Mouse (Mus musculus) embryonic facial prominence, embryonic 13.5 days (tissue): ENCODE results near the gene Sh3gl3. TPM values are rescaled to one million over a fixed set of nuclear protein-coding genes. Genes with fewer than 3 reads are reported as not detected.

Experiments used
- ATAC-seq: fragments of 200-750 bp; cut with Nextera tagmentation; 2 replicates; pipeline ENCODE4 v1.8.0; 2017; ENCODE audit warnings: low read depth; ENCODE audit not compliant: insufficient number of reproducible peaks, insufficient read depth, low FRiP score, low TSS enrichment
- H3K27ac ChIP-seq: fragments of 300-500 bp; sonication (generic); 2 replicates; pipeline ENCODE4 v1.5.1; 2015; ENCODE audit warnings: moderate library complexity, mild to moderate bottlenecking, inconsistent platforms
- H3K27me3 ChIP-seq: fragments of 300-500 bp; sonication (generic); 2 replicates; pipeline ENCODE4 v1.6.1; 2015; ENCODE audit warnings: mild to moderate bottlenecking, inconsistent platforms
- H3K36me3 ChIP-seq: fragments of 300-500 bp; sonication (generic); 2 replicates; pipeline ENCODE4 v1.6.1; 2015; ENCODE audit warnings: mild to moderate bottlenecking, inconsistent platforms
- H3K4me1 ChIP-seq: fragments of 300-500 bp; sonication (generic); 2 replicates; pipeline ENCODE4 v1.6.1; 2015; ENCODE audit warnings: inconsistent platforms
- H3K4me2 ChIP-seq: fragments of 300-500 bp; sonication (generic); 2 replicates; pipeline ENCODE4 v1.6.1; 2015; ENCODE audit warnings: moderate library complexity, mild to moderate bottlenecking, inconsistent platforms
- H3K4me3 ChIP-seq: fragments of 300-500 bp; sonication (generic); 2 replicates; pipeline ENCODE4 v1.5.1; 2015; ENCODE audit warnings: mild to moderate bottlenecking, inconsistent platforms
- H3K9ac ChIP-seq: fragments of 300-500 bp; sonication (generic); 2 replicates; pipeline ENCODE4 v1.6.1; 2015; ENCODE audit warnings: mild to moderate bottlenecking, inconsistent platforms
- H3K9me3 ChIP-seq: fragments of 300-500 bp; sonication (generic); 2 replicates; pipeline ENCODE4 v1.6.1; 2016; ENCODE audit warnings: inconsistent platforms
- WGBS: fragments of 180-500 bp; shearing (Covaris S2); methylation state at CpG from one replicate; pipeline ENCODE4 v1.1.7; 2015; ENCODE audit warnings: mixed read lengths; 5-methylcytosine and 5-hydroxymethylcytosine counted together
- polyA plus RNA-seq: library from polyadenylated mRNA; unstranded; fragments of >200 nt; fragmentation: Nextera tagmentation; extraction: Ambion mirVana; gene quantifications from 2 replicates; pipeline ENCODE4 v1.2.1, GENCODE M21; 2015

Sh3gl3 gene
- polyA plus RNA-seq, 1 experiment from 2014 or later: 31.3 TPM

- Histone ChIP-seq H3K9me3 (no peaks in the 10 kb centered on the region), H3K36me3 (no peaks in the 10 kb centered on the region), H3K27ac (no peak overlapping the region), H3K4me3 (no peak overlapping the region), H3K4me2 (no peak overlapping the region), H3K9ac (no peak overlapping the region), H3K27me3 (peaks cover 74% of the 10 kb centered on the region), H3K4me1 (peaks cover 38% of the 10 kb centered on the region)
- ATAC-seq: peak; percentile 34; the same call in 1 of the 2 replicates
- WGBS: 57% methylated on average over 4 of the region's 4 CpGs
Observed at GRCm38 (mm10) chr7:82338532-82338931, 164.9 kb downstream of the Sh3gl3 start.

- 54% methylated on average over 3 of the region's 3 CpGs for WGBS
Observed at GRCm38 (mm10) chr7:82339214-82339613, 165.6 kb downstream of the Sh3gl3 start.

DNA sequence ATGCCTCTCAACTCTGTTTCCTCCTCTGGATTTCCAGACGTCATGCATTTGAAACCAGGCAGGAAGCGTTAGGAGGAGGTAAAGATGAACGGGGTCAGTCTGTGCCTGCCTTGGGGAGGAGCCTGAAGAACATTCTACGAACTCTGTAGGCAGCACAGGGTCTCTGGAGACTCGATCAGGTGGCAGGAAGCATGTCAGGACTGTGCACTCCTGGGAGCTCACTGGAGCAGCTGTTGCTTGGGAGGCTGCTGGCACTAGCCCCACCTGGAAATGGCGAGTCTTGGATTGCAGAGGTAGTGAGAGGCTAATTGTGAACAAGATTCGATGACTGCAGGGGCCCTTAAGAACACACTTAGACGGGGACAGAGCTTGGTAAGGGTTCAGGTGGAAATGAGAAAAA is 167.8 kb downstream of the Sh3gl3 start:
- Histone ChIP-seq H3K27me3 (peaks cover 45% of the 10 kb centered on the region), H3K4me1 (peaks cover 21% of the 10 kb centered on the region), H3K9me3 (no peaks in the 10 kb centered on the region), H3K27ac (no peak overlapping the region), H3K4me2 (no peak overlapping the region), H3K36me3 (no peaks in the 10 kb centered on the region), H3K4me3 (no peak overlapping the region), H3K9ac (no peak overlapping the region)
- 26% methylated on average over 8 of the region's 8 CpGs for WGBS
- no peak for ATAC-seq

More at GRCm38 (mm10) chr7:82339214-82339613, 165.6 kb downstream of the Sh3gl3 start:
- Histone ChIP-seq H3K27me3 (peaks cover 67% of the 10 kb centered on the region), H3K9ac (no peak overlapping the region), H3K27ac (no peak overlapping the region), H3K4me2 (no peak overlapping the region), H3K36me3 (no peaks in the 10 kb centered on the region), H3K9me3 (no peaks in the 10 kb centered on the region), H3K4me3 (no peak overlapping the region), H3K4me1 (peaks cover 38% of the 10 kb centered on the region)
- ATAC-seq: no peak

- Histone ChIP-seq H3K9me3 (no peaks in the 10 kb centered on the region), H3K27ac (no peak overlapping the region), H3K4me1 (0 out of 2 replicates have a peak, but pooled peaks cover 6% of the 10 kb centered on the region), H3K9ac (no peak overlapping the region), H3K4me2 (no peak overlapping the region), H3K4me3 (no peak overlapping the region), H3K27me3 (no peaks in the 10 kb centered on the region; the same call in none of the 2 replicates), H3K36me3 (no peaks in the 10 kb centered on the region)
- no peak for ATAC-seq
- 76% methylated on average over 2 of the region's 2 CpGs for WGBS
Observed at GRCm38 (mm10) chr7:82346706-82347105, 173.1 kb downstream of the Sh3gl3 start.

- 0 out of 2 replicates have a peak, but pooled peaks cover 6% of the 10 kb centered on the region for H3K4me1 ChIP-seq
- no peak overlapping the region for H3K4me2 ChIP-seq
- H3K27ac ChIP-seq: no peak overlapping the region
- no peaks in the 10 kb centered on the region for H3K36me3 ChIP-seq
- WGBS: 70% methylated on average over 7 of the region's 7 CpGs
- no peak overlapping the region for H3K4me3 ChIP-seq
- no peak overlapping the region for H3K9ac ChIP-seq
- ATAC-seq: no peak
- H3K27me3 ChIP-seq: no peaks in the 10 kb centered on the region; the same call in 1 of the 2 replicates
- H3K9me3 ChIP-seq: no peaks in the 10 kb centered on the region
Observed at GRCm38 (mm10) chr7:82349796-82350195, 176.2 kb downstream of the Sh3gl3 start.

- no peak overlapping the region for H3K9ac ChIP-seq
Observed at GRCm38 (mm10) chr7:82350421-82350820, 176.8 kb downstream of the Sh3gl3 start.

More at GRCm38 (mm10) chr7:82350421-82350820, 176.8 kb downstream of the Sh3gl3 start:
- Histone ChIP-seq H3K4me2 (no peak overlapping the region), H3K27ac (no peak overlapping the region), H3K9me3 (no peaks in the 10 kb centered on the region), H3K4me1 (0 out of 2 replicates have a peak, but pooled peaks cover 6% of the 10 kb centered on the region), H3K4me3 (no peak overlapping the region), H3K27me3 (no peaks in the 10 kb centered on the region; the same call in 1 of the 2 replicates), H3K36me3 (no peaks in the 10 kb centered on the region)
- WGBS: 84% methylated on average over 3 of the region's 3 CpGs
- ATAC-seq: no peak

Other genes starting within 250 kb of the Sh3gl3 start
- gene Hdgfl3, start 239.4 kb upstream of the Sh3gl3 start, polyA plus RNA-seq: 22.2 and 24.0 TPM in 2 replicates
- gene Bnc1, start 181.5 kb upstream of the Sh3gl3 start, polyA plus RNA-seq: 2.0 and 2.2 TPM in 2 replicates
- 3.8 and 7.9 TPM in 2 replicates for gene Adamtsl3, start 161.9 kb downstream of the Sh3gl3 start, polyA plus RNA-seq